Mouse (Mus musculus) intestine, postnatal 0 days (tissue): ENCODE results near the gene A930004D18Rik. TPM values are rescaled to one million over a fixed set of nuclear protein-coding genes. Genes with fewer than 3 reads are reported as not detected.

Experiments used
- ATAC-seq: fragments of 200-750 bp; cut with Nextera tagmentation; 2 replicates; pipeline ENCODE4 v1.8.0; 2017; ENCODE audit warnings: mild to moderate bottlenecking, moderate TSS enrichment, moderate library complexity
- H3K27ac ChIP-seq: fragments of 300-500 bp; sonication (generic); 2 replicates; pipeline ENCODE4 v1.5.1; 2014; ENCODE audit warnings: mild to moderate bottlenecking, low read depth, low read length, moderate library complexity
- H3K27me3 ChIP-seq: fragments of 300-500 bp; sonication (generic); replicated peaks from 2 replicates; pipeline ENCODE4 v1.6.1; 2014; ENCODE audit warnings: low read length, mixed read lengths; ENCODE audit not compliant: control insufficient read depth, insufficient read depth
- H3K36me3 ChIP-seq: fragments of 300-500 bp; sonication (generic); 2 replicates; pipeline ENCODE4 v1.6.1; 2014; ENCODE audit warnings: mild to moderate bottlenecking, moderate library complexity; ENCODE audit not compliant: control insufficient read depth, insufficient read depth
- H3K4me1 ChIP-seq: fragments of 300-500 bp; sonication (generic); replicated peaks from 2 replicates; pipeline ENCODE4 v1.6.1; 2014; ENCODE audit warnings: antibody characterized with exemption, low read length, mixed read lengths; ENCODE audit not compliant: control insufficient read depth, insufficient read depth
- H3K4me2 ChIP-seq: fragments of 300-500 bp; sonication (generic); replicated peaks from 2 replicates; pipeline ENCODE4 v1.6.1; 2014; ENCODE audit warnings: low read depth, mild to moderate bottlenecking, moderate library complexity
- H3K4me3 ChIP-seq: fragments of 300-500 bp; sonication (generic); 2 replicates; pipeline ENCODE4 v1.5.1; 2014; ENCODE audit warnings: low read depth, low read length
- H3K9ac ChIP-seq: fragments of 300-500 bp; sonication (generic); 2 replicates; pipeline ENCODE4 v1.6.1; 2014; ENCODE audit warnings: mild to moderate bottlenecking, low read depth, low read length
- H3K9me3 ChIP-seq: fragments of 300-500 bp; sonication (generic); 2 replicates; pipeline ENCODE4 v1.6.1; 2016; ENCODE audit warnings: mixed run types; ENCODE audit not compliant: control insufficient read depth
- CTCF ChIP-seq: sonication (generic); IDR thresholded peaks from 2 replicates; pipeline ENCODE4 v1.5.1; 2016; ENCODE audit warnings: low read depth, mild to moderate bottlenecking, control low read depth, antibody characterized with exemption, moderate library complexity
- WGBS: fragments of 180-500 bp; shearing (Covaris S2); extraction: QIAGEN DNeasy Blood & Tissue Kit; methylation state at CpG from one replicate; pipeline ENCODE4 v1.1.7; 2014; 5-methylcytosine and 5-hydroxymethylcytosine counted together
- polyA plus RNA-seq: library from polyadenylated mRNA; unstranded; fragments of >200 nt; fragmentation: Nextera tagmentation; extraction: Ambion mirVana; gene quantifications from 2 replicates; pipeline ENCODE4 v1.2.1, GENCODE M21; 2015

A930004D18Rik gene
- polyA plus RNA-seq, 1 experiment from 2014 or later: 6.3 TPM

DNA sequence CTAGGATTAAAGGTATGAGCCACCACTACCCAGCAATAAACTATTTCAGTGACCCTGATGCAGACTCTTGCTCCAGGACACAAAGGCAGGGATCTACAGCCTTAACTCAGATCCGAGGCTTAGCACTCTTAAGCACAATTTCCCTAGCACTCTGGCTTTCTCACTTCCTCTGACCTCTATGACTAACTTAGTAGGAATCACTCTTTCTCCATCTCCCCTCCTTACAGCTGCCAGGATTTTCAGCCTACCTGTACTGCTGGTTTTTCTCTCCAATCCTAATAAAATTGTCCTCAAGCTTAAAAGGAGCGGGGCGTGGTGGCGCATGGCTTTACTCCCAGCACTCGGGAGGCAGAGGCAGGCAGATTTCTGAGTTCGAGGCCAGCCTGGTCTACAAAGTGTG, 20.2 kb downstream of the A930004D18Rik start:
- Histone ChIP-seq H3K4me2 (no peak overlapping the region), H3K9ac (no peak overlapping the region), H3K36me3 (no peaks in the 10 kb centered on the region), H3K27me3 (no peaks in the 10 kb centered on the region), H3K27ac (no peak overlapping the region), H3K9me3 (no peaks in the 10 kb centered on the region), H3K4me1 (no peaks in the 10 kb centered on the region), H3K4me3 (no peak overlapping the region)
- no peak for TF ChIP-seq CTCF
- 95% methylated on average over 6 of the region's 6 CpGs for WGBS
- ATAC-seq: no peak

DNA sequence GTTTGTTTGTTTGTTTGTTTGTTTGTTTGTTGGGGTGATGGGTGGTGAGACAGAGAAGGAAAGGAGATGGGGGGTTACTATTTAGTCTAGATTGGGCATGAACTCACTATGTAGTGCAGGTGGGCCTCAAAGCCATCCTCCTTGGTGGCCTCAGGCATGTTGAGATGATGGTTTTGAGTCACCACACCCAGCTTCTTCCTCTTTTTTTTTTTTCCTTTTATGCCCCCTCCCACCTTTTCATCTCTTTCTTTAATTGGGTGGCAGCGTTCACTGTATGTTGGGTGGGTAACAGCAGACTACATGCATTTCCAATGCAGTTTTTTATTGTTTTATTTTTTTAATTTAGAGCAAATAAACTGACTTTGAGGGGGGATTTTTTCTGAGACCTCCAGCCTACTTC, 20.9 kb downstream of the A930004D18Rik start:
- no peak for TF ChIP-seq CTCF
- Histone ChIP-seq H3K27me3 (no peaks in the 10 kb centered on the region), H3K9me3 (no peaks in the 10 kb centered on the region), H3K9ac (no peak overlapping the region), H3K4me3 (no peak overlapping the region), H3K27ac (no peak overlapping the region), H3K4me1 (no peaks in the 10 kb centered on the region), H3K4me2 (no peak overlapping the region), H3K36me3 (no peaks in the 10 kb centered on the region)
- ATAC-seq: no peak
- WGBS: 97% methylated on average over 1 of the region's 1 CpGs

DNA sequence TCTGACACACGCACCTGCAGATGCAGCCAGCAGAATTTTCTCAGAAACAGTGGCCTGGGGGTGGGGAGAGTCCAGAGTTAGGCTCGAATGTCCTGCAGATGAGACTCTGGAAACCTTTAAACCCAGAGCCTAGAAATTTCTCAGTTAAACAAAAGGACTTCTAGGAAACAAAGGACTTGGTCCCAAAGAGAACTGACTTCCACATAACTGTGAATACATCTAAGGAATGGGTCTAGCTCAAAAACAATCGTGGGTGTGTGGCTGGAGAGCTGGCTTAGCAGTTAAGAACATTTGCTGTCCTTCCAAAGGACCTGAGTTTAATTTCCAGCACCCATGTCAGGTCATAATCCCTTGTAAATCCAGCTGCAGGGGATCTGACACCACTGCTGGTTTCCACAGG, 22.0 kb downstream of the A930004D18Rik start:
- no peak for TF ChIP-seq CTCF
- Histone ChIP-seq H3K9me3 (no peaks in the 10 kb centered on the region), H3K4me2 (no peak overlapping the region), H3K27me3 (no peaks in the 10 kb centered on the region), H3K4me1 (no peaks in the 10 kb centered on the region), H3K36me3 (no peaks in the 10 kb centered on the region), H3K27ac (no peak overlapping the region), H3K9ac (no peak overlapping the region), H3K4me3 (no peak overlapping the region)
- WGBS: 66% methylated on average over 3 of the region's 3 CpGs
- ATAC-seq: no peak

DNA sequence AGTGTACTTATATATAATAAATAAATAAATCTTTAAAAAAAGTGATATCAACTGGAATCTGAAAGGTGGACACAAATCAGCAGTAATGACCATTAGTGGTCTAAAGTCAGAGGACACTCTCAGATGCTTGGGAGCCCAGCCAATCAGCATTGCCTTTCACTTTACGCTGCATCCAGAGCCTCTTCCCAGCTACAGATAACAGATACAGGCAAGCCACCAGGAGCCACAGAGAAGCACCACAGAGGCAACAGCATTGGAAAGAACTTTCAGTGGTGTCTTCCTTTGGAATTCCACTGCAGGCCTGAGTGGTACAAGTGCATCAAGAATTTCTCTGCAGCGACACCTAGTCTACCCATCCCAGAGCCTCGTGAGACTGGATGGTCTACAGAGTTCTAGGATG, 24.7 kb downstream of the A930004D18Rik start:
- no peaks in the 10 kb centered on the region for H3K36me3 ChIP-seq
- H3K4me2 ChIP-seq: no peak overlapping the region
- H3K9me3 ChIP-seq: no peaks in the 10 kb centered on the region
- 91% methylated on average over 3 of the region's 3 CpGs for WGBS
- no peaks in the 10 kb centered on the region for H3K4me1 ChIP-seq
- no peak for TF ChIP-seq CTCF
- no peaks in the 10 kb centered on the region for H3K27me3 ChIP-seq
- no peak overlapping the region for H3K27ac ChIP-seq
- H3K9ac ChIP-seq: no peak overlapping the region
- ATAC-seq: no peak
- H3K4me3 ChIP-seq: no peak overlapping the region

DNA sequence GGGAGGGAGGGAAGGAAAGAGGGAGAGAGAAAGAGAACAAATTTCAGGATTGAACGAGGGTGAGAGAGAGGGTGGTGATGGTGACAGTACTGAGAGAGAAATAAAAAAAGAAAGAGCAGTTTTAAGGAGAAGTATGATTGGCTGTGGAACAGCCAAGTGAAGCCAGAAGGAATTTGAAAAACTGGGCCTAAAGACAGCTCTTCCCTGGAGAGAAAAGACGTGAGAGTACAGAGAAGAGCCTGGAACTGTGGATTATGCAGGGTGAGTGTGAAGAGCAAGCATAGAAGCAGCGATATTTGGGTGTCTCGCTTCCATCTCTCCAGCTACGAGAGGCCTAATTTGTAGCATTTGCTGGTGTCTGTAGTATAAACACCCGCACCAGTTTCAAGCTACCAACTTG, 26.3 kb downstream of the A930004D18Rik start:
- H3K27me3 ChIP-seq: no peaks in the 10 kb centered on the region
- WGBS: 85% methylated on average over 6 of the region's 6 CpGs

DNA sequence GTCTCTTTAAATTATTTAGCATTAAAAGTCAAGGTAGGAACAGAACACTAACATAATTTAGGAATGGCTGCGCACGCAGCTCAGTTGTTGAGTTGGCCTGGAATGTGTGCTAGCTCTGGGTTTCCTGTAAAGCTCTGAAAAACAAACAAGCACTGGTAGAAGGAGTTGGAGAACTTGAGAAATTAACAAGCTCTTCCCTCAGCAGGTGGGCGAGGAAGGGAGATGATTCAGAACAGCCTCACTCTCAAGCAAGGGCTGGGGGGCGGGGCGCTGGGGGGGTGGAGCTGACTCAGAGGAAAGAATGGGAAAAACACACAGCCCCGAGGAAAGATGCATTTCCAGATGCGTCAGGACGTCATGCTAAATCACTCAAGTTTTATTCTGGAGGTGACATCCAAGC, 32.4 kb downstream of the A930004D18Rik start:
- H3K9me3 ChIP-seq: no peaks in the 10 kb centered on the region
- no peak overlapping the region for H3K4me3 ChIP-seq
- no peaks in the 10 kb centered on the region for H3K27me3 ChIP-seq
- no peak overlapping the region for H3K27ac ChIP-seq
- H3K4me1 ChIP-seq: no peaks in the 10 kb centered on the region
- H3K36me3 ChIP-seq: no peaks in the 10 kb centered on the region
- no peak overlapping the region for H3K4me2 ChIP-seq
- 31% methylated on average over 8 of the region's 8 CpGs for WGBS
- TF ChIP-seq CTCF: no peak
- H3K9ac ChIP-seq: no peak overlapping the region
- ATAC-seq: no peak

More for the DNA sequence above, 26.3 kb downstream of the A930004D18Rik start:
- Histone ChIP-seq H3K4me2 (no peak overlapping the region), H3K36me3 (no peaks in the 10 kb centered on the region), H3K4me1 (no peaks in the 10 kb centered on the region), H3K9me3 (no peaks in the 10 kb centered on the region), H3K9ac (no peak overlapping the region), H3K4me3 (no peak overlapping the region), H3K27ac (no peak overlapping the region)
- ATAC-seq: no peak
- TF ChIP-seq CTCF: no peak

DNA sequence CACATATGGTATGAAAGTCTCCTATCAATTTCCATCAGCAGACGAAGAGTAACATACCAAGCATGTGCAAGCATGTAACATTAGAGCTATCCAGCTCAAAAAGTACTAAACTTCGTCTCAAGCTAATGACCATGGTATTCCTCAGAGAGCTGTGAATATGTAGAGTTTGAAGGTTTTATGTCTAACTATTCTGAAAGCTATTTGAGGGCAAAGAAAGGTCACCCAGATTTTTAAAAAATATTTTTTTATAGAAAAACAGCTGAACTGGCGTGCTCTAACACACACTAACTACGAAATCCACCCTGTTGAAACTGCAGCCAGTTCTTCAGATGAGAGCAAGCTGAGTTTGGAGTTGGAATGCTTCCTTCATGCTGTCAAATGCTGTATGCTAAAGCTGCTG, 33.3 kb downstream of the A930004D18Rik start:
- Histone ChIP-seq H3K4me1 (no peaks in the 10 kb centered on the region), H3K9ac (no peak overlapping the region), H3K27me3 (no peaks in the 10 kb centered on the region), H3K9me3 (no peaks in the 10 kb centered on the region), H3K36me3 (no peaks in the 10 kb centered on the region), H3K4me2 (no peak overlapping the region), H3K4me3 (no peak overlapping the region), H3K27ac (no peak overlapping the region)
- ATAC-seq: no peak
- no peak for TF ChIP-seq CTCF
- WGBS: 77% methylated on average over 4 of the region's 4 CpGs
